Mouse (Mus musculus) neural tube, embryonic 10.5 days (tissue): ENCODE data around the gene Cox16.
"Not testable (repeated sequence)": the region's sequence is repeated elsewhere in the genome, so short reads cannot be mapped to it uniquely, and the experiment has no call there.

ENCODE experiments used
- DNase-seq: peaks from one replicate; pipeline ENCODE4 v3.0.0-alpha.2; 2017; ENCODE audit warnings: low spot score; ENCODE audit errors: extremely low spot score

Cox16 gene

GRCm38 (mm10) chr12:81484727-81485191 is at the start of gene Cox16:
Gene Cox16, minus strand, starts transcription at chr12:81485127.
- DNase-seq, result peak; percentile 92

GRCm38 (mm10) chr12:81533029-81533419 is 48.1 kb upstream of the Cox16 start:
- DNase-seq, result no peak

DNA sequence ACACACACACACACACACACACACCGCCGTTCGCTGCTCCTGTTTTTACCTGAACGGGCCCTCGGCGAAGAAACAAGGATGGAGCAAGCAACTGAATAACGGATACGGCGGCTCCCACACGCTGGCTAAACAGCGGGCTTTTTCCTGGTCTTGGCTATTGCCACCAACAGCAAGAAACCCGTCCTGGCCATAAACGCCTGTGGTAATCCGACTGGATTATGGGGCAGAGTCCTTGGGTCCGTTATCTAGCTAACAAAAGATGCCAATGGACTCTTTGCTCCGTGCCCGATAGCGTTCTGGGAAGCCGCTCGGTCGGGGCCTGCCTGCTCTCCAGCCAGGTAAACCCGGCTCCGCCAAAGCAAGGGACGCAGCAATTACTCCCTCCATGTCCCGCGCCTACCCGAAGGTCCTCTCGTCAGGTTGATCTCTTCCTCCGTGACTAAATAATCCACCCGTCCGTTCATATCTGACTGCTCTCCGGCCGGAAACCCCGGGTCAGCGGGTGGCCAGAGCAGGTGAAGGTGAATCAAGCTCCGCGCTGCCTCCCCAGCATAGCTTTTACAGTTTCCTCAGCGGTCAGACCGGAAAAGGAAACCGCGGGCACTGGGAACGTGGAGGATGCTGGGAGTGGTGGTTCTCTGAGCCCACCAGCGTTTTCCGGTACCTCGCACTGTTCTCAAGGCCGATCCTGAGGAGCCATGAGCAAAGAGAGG is 47.5 kb upstream of the Cox16 start, which contains the start of the genes Gm20498 and Synj2bp:
Gm20498 (minus strand) TSS at position 590 of the 713 bp plus-strand sequence.
Synj2bp (minus strand) TSS at position 596 of the 713 bp plus-strand sequence.
- peak; percentile 87 for DNase-seq

GRCm38 (mm10) chr12:81530587-81530986 is 45.7 kb upstream of the Cox16 start:
- not testable (repeated sequence) for DNase-seq

DNA sequence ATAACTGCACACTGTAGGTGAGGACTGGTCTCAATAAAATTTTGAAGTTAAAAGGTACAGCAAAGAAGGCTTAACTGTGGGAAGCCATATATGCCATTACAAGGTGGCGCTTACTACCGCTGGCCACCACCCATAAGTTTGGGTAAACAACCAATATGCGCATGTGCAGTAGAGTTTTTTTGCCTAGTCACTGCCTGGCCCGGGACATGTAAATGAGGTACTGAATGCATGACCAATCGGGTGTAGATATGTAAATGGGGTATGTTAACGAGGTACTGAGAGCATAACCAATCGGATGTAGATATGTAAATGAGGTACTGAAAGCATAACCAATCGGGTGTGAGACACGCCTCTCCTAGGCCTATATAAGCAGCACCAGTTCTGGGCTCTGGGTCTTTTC is 12.0 kb upstream of the Cox16 start:
- DNase-seq, result not testable (repeated sequence)

- DNase-seq, result no peak
Observed at GRCm38 (mm10) chr12:81490491-81490890, 5.6 kb upstream of the Cox16 start.

DNA sequence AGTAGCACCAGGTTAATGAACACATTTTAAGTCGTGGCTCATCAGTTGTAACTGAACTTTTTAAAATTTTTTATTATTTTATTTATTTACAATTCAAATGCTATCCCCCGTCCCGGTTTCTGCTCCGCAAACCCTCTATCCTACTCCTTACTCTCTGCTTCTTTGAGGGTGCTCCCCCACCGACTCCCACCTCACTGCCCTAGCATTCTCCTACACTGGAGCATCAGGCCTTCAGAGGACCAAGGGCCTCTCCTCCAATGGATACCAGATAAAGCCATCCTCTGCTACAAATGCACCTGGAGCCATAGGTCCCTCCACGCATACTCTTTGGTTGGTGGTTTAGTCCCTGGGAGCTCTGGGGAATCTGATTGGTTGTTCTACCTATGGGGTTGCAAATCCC is 384 bp upstream of the Cox16 start:
- DNase-seq, result no peak

GRCm38 (mm10) chr12:81484212-81484611 is 715 bp downstream of the Cox16 start:
- DNase-seq, result no peak

DNA sequence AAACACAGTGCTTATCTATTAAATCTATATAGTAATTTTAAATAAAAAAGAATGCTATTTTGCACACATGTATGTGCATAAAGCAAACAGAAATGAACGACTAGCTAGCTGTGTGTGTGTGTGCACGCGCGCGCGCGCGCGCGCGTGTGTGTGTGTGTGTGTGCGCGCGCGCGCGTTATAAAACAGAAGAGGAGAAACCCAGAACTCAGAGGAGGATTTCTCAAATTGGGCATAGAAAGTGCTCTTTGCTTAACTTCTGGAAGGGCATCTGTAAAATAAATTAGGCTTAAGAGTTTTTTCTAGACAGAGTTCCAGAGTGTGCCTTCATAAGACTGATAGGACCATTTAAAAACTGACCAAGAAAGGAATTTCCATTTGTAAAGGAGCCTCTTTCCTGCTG is 1.3 kb downstream of the Cox16 start:
- peak; percentile 23 for DNase-seq

DNA sequence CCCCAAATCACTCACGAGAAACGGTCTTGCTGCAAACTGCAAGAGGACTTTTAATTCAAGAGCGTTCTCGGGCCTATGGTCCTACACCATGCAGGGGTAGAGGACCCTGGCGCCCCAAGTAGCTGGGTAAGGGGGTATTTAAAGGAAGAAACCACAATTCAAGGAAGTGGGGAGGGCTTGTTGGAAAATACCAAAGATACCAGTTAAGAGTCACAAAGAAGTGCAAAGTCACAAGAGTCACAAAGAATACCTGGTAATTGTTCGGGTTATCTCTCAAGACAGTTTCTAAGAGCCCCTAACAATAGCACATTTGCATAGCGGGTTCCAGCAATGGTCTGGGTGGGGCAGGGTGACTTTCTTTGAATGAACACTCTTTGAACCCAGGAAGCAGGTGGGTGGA is 25.9 kb downstream of the Cox16 start:
- DNase-seq, result not testable (repeated sequence)

DNA sequence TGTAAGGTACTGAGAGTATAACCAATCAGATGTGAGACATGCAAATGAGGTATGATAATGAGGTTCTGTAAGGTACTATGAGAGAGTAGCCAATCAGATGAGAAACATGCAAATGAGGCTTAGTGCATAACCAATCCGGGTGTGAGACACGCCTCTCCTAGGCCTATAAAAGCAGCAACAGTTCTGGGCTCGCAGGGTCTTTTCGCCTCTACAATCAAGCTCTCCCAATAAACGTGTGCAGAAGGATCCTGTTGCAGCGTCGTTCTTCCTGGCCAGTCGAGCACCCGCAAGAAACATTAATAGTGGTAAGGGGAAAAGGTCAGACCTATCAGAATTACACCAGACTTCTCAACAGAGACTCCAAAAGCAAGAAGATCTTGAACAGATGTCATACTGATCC is 45.9 kb downstream of the Cox16 start:
- not testable (repeated sequence) for DNase-seq

GRCm38 (mm10) chr12:81434778-81435177 is 50.1 kb downstream of the Cox16 start:
- DNase-seq, result not testable (repeated sequence)

DNA sequence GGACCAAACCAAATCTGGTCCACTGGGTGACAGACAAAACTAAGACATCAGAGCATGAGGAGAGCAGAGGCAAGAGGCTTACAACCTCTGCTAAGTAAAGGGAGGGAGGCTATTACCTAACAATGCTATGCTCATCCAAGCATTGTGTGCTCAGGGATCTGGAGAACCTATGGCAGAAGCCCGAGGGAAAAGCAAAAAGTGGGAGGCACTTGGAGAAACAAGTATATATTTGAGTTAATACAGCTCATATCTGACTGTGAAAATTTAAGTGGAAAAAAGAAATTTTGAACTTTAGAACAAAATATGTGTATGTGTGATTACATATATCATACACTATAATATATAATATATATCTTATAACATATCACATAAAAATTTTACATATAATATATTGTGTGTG is 63.1 kb downstream of the Cox16 start, which contains the start of gene Adam4:
Adam4 (minus strand) TSS at position 101 of the 400 bp plus-strand sequence.
- DNase-seq, result no peak

DNA sequence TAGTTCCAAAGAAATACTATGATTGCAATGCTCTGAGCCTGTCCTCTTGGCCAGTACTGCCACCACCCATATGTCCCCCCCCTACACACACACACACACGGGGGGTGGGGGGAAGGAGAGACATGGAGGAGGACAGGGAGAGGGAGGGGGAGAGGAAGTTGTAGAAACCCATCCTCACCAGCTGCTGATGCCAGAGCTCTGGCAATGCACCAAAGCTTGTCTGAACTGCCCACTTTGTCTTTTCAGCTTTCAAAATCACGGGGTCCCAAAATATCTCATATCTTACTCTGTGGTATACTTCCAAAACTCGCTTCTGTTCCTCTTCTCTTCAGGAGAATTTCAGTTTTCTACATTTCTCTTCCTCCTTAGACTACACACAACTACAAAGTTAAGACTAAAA is 71.7 kb downstream of the Cox16 start:
- no peak for DNase-seq

GRCm38 (mm10) chr12:81408966-81409365 is 76.0 kb downstream of the Cox16 start:
- DNase-seq, result no peak

DNA sequence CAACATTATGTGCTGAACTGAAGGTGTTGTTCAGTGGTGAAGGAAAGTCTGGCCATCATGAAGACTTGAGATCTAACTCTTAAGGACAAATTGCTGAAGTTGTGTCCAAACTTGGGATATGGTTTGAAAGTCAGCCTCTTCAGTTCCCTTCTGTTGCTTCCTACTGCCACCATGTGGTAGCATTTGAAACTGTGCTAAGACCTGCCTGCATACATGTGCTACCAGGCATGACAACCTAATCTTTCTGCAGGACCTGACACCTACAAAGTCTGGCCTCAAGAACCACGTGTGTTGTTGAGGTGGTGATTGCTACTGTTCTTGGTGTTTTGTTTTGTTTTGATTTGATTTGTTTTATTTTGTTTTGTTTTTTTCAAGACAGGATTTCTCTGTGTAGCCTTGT is 82.7 kb downstream of the Cox16 start:
- peak; percentile 40 for DNase-seq

- DNase-seq, result not testable (repeated sequence)
Observed at GRCm38 (mm10) chr12:81379364-81379763, 105.6 kb downstream of the Cox16 start, which contains the start of gene Gm4787. Gene Gm4787, minus strand, starts transcription at chr12:81379464.

- no peak for DNase-seq
Observed at GRCm38 (mm10) chr12:81333841-81334240, 151.1 kb downstream of the Cox16 start.

GRCm38 (mm10) chr12:81332875-81333421 is 152.0 kb downstream of the Cox16 start, which contains the start of gene Slc8a3:
Gene Slc8a3, minus strand, starts transcription at chr12:81333180.
- peak; percentile 73 for DNase-seq

GRCm38 (mm10) chr12:81331937-81332874 is 152.7 kb downstream of the Cox16 start:
- DNase-seq, result peak; percentile 65

DNA sequence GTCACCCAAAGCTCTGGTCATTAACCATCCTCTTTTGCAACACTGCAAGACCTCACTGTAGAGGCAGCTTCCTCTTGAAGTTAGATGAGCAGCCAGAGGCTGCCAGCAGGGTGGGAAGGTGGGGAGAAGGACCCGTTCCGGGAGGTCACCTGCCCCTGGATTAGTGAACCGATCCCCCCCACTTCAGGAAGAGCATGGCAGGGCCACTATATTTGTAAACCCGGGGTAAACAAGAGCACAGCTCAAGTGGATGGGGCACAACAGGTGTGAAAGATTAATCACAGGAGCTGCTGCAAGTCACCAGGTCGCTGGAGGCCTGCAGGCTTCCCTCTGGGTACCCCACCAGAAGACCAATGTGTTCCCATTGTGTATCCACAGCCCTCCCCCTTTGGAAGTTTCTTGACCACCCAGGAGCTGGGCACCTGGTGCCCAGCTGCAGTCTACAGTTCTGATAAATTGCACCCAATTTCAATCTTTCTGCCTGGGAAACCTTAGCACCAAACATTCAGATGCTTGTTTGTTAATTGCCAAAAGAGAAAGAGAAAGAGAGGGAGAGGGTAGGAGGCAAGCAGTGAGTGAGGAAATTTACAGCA is 153.8 kb downstream of the Cox16 start:
- peak; percentile 16 for DNase-seq
